Mouse (Mus musculus): ENCODE results near the gene Cdon. TPM values are rescaled to one million over a fixed set of nuclear protein-coding genes. Genes with fewer than 3 reads are reported as not detected.
A peak's percentile ranks its signal among the peaks of the same experiment; 100 is the strongest.

Gene Cdon
- 5.4 and 7.1 TPM in 2 replicates for polyA plus RNA-seq (2012; rRNA removed)

DNA sequence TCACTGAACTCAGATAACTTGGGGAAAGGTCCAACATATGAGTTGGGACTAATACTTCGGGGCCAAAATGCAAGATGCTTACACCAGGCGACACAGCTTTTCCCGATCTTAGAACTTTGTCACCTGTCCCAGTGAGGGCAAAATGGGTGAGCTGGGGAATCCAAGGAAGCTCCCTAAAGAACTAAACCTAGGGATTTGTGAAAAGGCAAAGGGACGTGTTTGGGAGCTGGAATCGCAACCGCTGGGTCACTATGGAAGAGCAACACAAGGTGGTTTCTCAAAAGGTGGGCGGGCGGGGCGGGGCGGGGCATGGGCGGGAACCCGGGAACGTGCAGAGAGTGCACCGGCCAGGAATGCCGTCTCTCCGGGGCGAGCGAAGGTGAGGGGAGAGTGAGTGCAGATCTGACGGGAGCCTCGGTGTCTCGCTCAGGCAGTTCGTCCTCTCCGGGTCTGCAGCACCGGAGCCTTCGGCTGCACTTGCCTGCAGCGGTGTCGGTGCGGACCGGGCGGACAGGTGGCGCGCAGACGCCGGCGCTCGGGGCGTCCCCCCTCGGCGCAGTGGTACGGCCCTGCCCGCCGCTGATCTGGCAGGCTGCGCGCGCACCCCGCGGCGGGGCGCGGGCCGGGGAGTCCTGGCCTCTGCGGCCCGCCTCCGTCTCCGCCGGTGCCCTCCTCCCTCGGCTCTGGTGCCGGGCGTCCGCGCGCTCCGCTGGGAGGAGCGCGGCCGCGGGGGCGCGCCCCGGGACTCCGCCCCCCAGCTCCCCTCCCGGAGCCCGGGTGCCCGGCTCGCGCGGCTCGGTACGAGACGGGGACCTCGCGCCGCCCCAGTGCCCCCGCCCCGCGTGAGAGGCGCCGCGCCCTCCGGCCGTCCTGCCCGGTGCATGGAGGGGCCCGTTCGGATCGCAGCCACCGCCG is at the start of gene Cdon:
Cdon (plus strand) TSS at position 324 of the 915 bp plus-strand sequence.
- under 1% methylated on average over 90 of the region's 97 CpGs for WGBS
- H3K4me3 ChIP-seq (replicated peaks; ENCODE audit: extremely low read depth, low read depth, low read length): peak within 1 kb of the TSS; percentile 85
- no peaks in the 10 kb centered on the region for H3K4me1 ChIP-seq (ENCODE audit: control insufficient read depth, insufficient read depth, low read length)
- TF ChIP-seq CTCF (IDR thresholded peaks at IDR 0.05; ENCODE audit: insufficient read depth, low read length) (no peak), POLR2A (IDR thresholded peaks at IDR 0.05; ENCODE audit: borderline replicate concordance, extremely low read depth, low read depth, low read length) (no peak)
- DNase-seq: peak; percentile 90

DNA sequence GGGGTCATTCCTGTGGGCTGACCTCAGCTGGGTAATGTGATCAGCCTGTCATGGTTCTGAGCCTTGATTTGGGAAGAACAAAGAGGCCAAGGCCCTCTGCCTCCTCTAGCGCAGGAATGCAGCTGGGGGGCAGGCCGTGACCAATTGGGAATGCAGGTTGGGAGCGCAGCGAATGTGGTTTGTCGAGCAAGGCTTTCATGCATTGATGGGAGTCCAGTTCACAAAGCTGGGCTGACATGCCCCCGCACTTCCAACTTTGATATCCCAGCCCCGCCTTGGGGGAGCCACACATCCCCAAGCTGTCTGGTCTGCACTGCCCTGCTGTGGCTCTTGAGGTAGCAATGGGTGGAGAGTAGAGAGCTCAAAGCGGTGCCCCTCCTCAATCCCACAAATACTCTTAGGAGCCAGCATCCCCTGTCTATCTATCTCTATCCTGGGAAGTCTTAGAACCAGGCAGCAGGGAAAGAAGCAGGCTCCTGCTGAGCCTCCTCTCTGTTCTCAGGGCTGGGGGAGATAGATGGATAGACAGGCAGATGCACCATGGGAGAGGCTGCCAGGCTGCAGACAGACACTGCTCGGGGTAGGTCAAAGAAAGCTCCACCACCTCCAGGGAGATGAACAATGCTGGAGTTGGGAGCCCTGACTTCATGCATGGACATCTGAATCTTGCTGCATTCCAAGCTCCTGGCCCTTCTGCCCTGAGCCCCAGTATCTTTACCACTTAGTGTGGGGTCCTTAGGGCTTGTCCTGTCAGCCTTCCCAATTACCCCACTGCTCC is 48.4 kb upstream of the Cdon start:
- DNase-seq: no peak
- 61% methylated on average over 9 of the region's 9 CpGs for WGBS

DNA sequence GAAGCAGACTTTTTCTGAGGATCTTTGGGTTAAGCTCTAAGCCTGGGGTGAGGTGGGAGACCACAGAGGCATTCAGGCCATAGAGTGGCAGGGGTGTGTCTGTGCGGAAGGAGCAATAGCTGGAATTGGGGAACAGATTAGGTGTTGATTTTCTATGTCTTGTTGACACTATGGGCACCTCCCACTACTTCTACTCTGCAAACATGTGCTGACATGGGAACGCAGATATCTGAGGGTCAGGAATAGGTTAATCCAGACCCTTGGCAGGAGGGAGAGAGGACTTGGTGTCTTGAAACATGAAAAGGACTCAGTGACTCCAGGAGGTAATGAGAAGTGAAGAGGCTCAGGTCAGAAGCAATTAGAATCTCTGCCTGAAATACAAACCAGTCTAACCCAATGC is 43.0 kb upstream of the Cdon start:
- no peak for TF ChIP-seq CTCF (IDR thresholded peaks at IDR 0.05; ENCODE audit: insufficient read depth, low read length)
- no peak for TF ChIP-seq POLR2A (IDR thresholded peaks at IDR 0.05; ENCODE audit: borderline replicate concordance, extremely low read depth, low read depth, low read length)
- Histone ChIP-seq H3K4me1 (ENCODE audit: control insufficient read depth, insufficient read depth, low read length) (no peaks in the 10 kb centered on the region), H3K4me3 (replicated peaks; ENCODE audit: extremely low read depth, low read depth, low read length) (no peak overlapping the region)
- no peak for DNase-seq
- WGBS: 70% methylated on average over 2 of the region's 2 CpGs

More for the DNA sequence above, 48.4 kb upstream of the Cdon start:
- Histone ChIP-seq H3K4me3 (replicated peaks; ENCODE audit: extremely low read depth, low read depth, low read length) (no peak overlapping the region), H3K4me1 (ENCODE audit: control insufficient read depth, insufficient read depth, low read length) (no peaks in the 10 kb centered on the region)
- no peak for TF ChIP-seq POLR2A (IDR thresholded peaks at IDR 0.05; ENCODE audit: borderline replicate concordance, extremely low read depth, low read depth, low read length)

DNA sequence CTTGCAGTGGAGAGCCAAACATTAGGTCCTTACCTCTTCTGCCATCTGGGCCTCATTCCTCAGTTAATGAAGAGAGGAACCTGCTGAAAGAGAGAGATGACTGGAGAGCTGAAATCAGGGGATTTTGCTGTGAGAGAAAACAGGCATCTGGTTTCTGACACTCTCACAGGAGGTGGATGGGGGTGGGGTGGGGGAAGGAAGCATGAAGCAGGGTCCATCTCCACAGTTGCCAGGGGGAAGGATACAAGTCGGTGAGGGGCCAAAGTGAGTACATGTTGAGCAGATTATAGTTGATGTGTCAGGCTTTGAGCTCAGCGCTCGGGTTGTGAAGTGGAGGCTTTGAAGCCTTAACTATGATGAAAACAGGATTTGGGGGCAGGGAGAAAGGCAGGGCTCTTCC is 41.9 kb upstream of the Cdon start:
- H3K4me3 ChIP-seq (replicated peaks; ENCODE audit: extremely low read depth, low read depth, low read length): no peak overlapping the region
- TF ChIP-seq POLR2A (IDR thresholded peaks at IDR 0.05; ENCODE audit: borderline replicate concordance, extremely low read depth, low read depth, low read length): no peak
- TF ChIP-seq CTCF (IDR thresholded peaks at IDR 0.05; ENCODE audit: insufficient read depth, low read length): no peak
- WGBS: 70% methylated on average over 3 of the region's 3 CpGs

DNA sequence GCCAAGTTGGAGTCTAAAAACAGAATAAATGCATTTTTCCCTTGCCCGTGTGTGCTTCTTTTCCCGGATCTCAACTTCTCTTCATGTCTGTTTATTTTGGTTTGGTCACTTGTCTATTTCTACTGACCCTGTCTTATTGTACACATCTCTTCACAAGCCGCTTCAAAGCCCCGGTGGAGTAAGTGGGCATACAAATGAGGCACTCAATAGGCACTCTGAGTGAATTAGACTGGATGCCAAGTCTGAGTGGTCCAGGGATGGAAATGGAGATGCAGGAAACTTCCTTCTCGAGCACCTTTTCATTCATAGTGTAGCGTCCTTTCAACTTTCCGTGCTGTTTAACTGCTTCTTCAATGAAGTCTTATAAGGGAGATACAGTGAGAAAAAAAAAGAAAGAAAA is 21.0 kb upstream of the Cdon start:
- DNase-seq: no peak
- TF ChIP-seq CTCF (IDR thresholded peaks at IDR 0.05; ENCODE audit: insufficient read depth, low read length) (no peak), POLR2A (IDR thresholded peaks at IDR 0.05; ENCODE audit: borderline replicate concordance, extremely low read depth, low read depth, low read length) (no peak)
- no peak overlapping the region for H3K4me3 ChIP-seq (replicated peaks; ENCODE audit: extremely low read depth, low read depth, low read length)
- 35% methylated on average over 7 of the region's 7 CpGs for WGBS
- H3K4me1 ChIP-seq (ENCODE audit: control insufficient read depth, insufficient read depth, low read length): peaks cover 2% of the 10 kb centered on the region; the same call in 1 of the 2 replicates

More for the DNA sequence above, 41.9 kb upstream of the Cdon start:
- H3K4me1 ChIP-seq (ENCODE audit: control insufficient read depth, insufficient read depth, low read length): no peaks in the 10 kb centered on the region
- DNase-seq: no peak

DNA sequence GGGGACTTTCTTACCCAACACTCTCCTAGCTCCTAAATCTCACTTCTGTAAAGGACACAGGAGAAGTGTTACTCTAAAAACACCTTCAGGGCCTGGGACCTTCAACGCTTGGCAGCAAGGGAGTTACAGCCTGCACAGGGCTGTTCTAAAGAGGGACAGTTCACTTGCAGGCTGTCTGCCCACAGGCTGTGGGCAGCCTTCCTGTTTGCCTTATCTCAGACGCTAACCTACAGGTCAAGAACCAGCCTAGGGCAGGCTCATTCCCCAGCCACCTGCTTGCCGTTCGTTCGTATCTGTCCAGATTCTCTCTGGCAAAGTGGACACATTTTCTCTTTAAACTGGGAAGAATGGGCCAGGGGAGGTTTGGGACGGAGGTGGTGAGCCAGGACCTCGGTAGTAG is 20.5 kb upstream of the Cdon start:
- peaks cover 3% of the 10 kb centered on the region; the same call in 1 of the 2 replicates for H3K4me1 ChIP-seq (ENCODE audit: control insufficient read depth, insufficient read depth, low read length)
- no peak for DNase-seq
- no peak overlapping the region for H3K4me3 ChIP-seq (replicated peaks; ENCODE audit: extremely low read depth, low read depth, low read length)
- 7% methylated on average over 7 of the region's 7 CpGs for WGBS
- TF ChIP-seq POLR2A (IDR thresholded peaks at IDR 0.05; ENCODE audit: borderline replicate concordance, extremely low read depth, low read depth, low read length) (no peak), CTCF (IDR thresholded peaks at IDR 0.05; ENCODE audit: insufficient read depth, low read length) (no peak)

DNA sequence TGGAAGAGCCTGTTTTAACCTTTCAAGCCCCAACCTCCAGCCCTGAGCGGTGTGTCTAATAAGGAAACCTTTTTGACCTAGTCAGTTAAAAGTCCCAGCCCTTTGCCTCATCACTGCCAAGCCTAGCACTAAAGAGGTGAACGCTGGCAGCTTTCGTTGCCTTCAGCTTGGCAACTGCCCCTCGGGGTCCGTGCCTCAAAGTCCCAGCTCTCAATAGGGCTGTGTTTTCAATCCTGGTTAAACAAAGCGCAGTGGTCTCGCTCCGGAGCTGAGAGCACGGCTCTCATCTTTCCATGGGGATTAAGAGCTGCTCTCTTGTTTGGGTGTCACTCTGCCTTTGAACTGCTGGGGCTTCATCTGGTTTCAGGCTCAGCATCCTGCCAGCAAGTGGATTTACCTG is 20.1 kb upstream of the Cdon start:
- H3K4me1 ChIP-seq (ENCODE audit: control insufficient read depth, insufficient read depth, low read length): peaks cover 3% of the 10 kb centered on the region; the same call in 1 of the 2 replicates
- no peak overlapping the region for H3K4me3 ChIP-seq (replicated peaks; ENCODE audit: extremely low read depth, low read depth, low read length)
- WGBS: 12% methylated on average over 9 of the region's 9 CpGs
- DNase-seq: no peak
- TF ChIP-seq CTCF (IDR thresholded peaks at IDR 0.05; ENCODE audit: insufficient read depth, low read length) (no peak), POLR2A (IDR thresholded peaks at IDR 0.05; ENCODE audit: borderline replicate concordance, extremely low read depth, low read depth, low read length) (no peak)

DNA sequence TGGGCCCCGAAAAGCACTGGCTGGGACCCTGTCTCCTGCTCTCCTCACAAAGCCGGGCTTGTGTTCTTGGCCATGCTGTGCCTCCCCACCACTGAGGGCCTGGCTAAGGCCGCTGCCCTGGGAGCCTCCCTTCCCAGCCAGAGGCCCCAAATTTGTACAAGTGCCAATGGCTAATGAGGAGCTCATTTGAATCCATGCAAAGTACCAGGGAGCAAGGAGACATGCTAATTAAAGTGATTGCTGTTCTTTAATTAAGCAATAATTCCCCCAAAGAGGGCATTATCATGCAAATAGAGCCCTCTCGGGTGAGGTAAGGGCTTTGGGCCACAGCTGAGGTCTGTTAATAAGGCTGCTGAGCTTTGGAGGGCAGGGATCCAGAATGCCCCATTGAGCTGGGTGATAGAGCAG is 18.3 kb upstream of the Cdon start:
- 85% methylated on average over 4 of the region's 4 CpGs for WGBS
- no peak for DNase-seq
- TF ChIP-seq CTCF (IDR thresholded peaks at IDR 0.05; ENCODE audit: insufficient read depth, low read length) (no peak), POLR2A (IDR thresholded peaks at IDR 0.05; ENCODE audit: borderline replicate concordance, extremely low read depth, low read depth, low read length) (no peak)
- peaks cover 3% of the 10 kb centered on the region; the same call in 1 of the 2 replicates for H3K4me1 ChIP-seq (ENCODE audit: control insufficient read depth, insufficient read depth, low read length)
- H3K4me3 ChIP-seq (replicated peaks; ENCODE audit: extremely low read depth, low read depth, low read length): no peak overlapping the region

DNA sequence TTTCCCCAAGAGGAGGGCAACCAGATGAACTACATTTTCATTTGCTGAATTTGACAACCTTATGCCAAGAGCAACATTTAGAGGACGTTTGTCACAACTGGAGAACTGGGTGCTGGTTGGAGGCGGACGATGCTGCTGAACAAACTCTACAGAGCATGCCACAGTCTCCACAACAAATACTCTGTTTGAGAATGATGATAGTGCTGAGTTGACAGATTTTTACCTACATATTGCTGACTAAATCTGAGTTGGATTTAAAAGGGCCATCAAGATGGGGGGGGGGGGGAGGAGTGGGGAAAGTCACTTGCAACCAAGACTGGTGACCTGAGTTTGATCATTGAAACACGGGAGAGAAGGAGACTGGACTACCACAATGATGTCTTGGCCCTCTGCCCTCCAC is 17.4 kb upstream of the Cdon start:
- 61% methylated on average over 4 of the region's 4 CpGs for WGBS
- Histone ChIP-seq H3K4me1 (ENCODE audit: control insufficient read depth, insufficient read depth, low read length) (peaks cover 3% of the 10 kb centered on the region; the same call in 1 of the 2 replicates), H3K4me3 (replicated peaks; ENCODE audit: extremely low read depth, low read depth, low read length) (no peak overlapping the region)
- no peak for DNase-seq
- no peak for TF ChIP-seq CTCF (IDR thresholded peaks at IDR 0.05; ENCODE audit: insufficient read depth, low read length)
- TF ChIP-seq POLR2A (IDR thresholded peaks at IDR 0.05; ENCODE audit: borderline replicate concordance, extremely low read depth, low read depth, low read length): no peak
